Mouse (Mus musculus) right cerebral cortex, postnatal 10 days (tissue): Measurements from ENCODE around the gene Parp3.

ENCODE experiments used
- DNase-seq, 2 experiments: peaks; one replicate each; pipeline ENCODE4 v3.0.0; 2021; ENCODE audit warnings: low spot score in 2 of 2

Parp3 gene

GRCm38 (mm10) chr9:106457163-106457559, 19.6 kb downstream of the Parp3 start:
- no peak for DNase-seq

GRCm38 (mm10) chr9:106456325-106457162, 20.2 kb downstream of the Parp3 start:
- DNase-seq, result peak in 1 of 2 experiments; percentile 59

- DNase-seq, result peak; percentile 74 to 84
Measured at GRCm38 (mm10) chr9:106454888-106455681, 21.7 kb downstream of the Parp3 start.

- peak in 1 of 2 experiments; percentile 64 for DNase-seq
Measured at GRCm38 (mm10) chr9:106454071-106454761, 22.5 kb downstream of the Parp3 start.

- peak in 1 of 2 experiments; percentile 74 for DNase-seq
Measured at GRCm38 (mm10) chr9:106453271-106454070, 23.3 kb downstream of the Parp3 start, which contains the start of gene Pcbp4. Pcbp4 (plus strand) TSS chr9:106453291.

GRCm38 (mm10) chr9:106452821-106453220, 23.9 kb downstream of the Parp3 start:
- peak; percentile 72 to 76 for DNase-seq

- no peak for DNase-seq
Measured at GRCm38 (mm10) chr9:106452351-106452750, 24.4 kb downstream of the Parp3 start.

- DNase-seq, result no peak
Measured at GRCm38 (mm10) chr9:106451899-106452298, 24.9 kb downstream of the Parp3 start.

- DNase-seq, result no peak
Measured at GRCm38 (mm10) chr9:106451298-106451697, 25.5 kb downstream of the Parp3 start.

GRCm38 (mm10) chr9:106450661-106451060, 26.1 kb downstream of the Parp3 start:
- no peak for DNase-seq

- no peak for DNase-seq
Measured at GRCm38 (mm10) chr9:106449947-106450346, 26.8 kb downstream of the Parp3 start.

- peak; percentile 84 to 87 for DNase-seq
Measured at GRCm38 (mm10) chr9:106448498-106449031, 28.2 kb downstream of the Parp3 start.

- DNase-seq, result no peak
Measured at GRCm38 (mm10) chr9:106447951-106448350, 28.8 kb downstream of the Parp3 start.

GRCm38 (mm10) chr9:106447348-106447747, 29.4 kb downstream of the Parp3 start, which contains the start of the genes Abhd14b and Abhd14a:
Abhd14b (plus strand) TSS chr9:106447459.
Abhd14a (minus strand) TSS chr9:106447678.
- peak; percentile 93 to 94 for DNase-seq

- DNase-seq, result no peak
Measured at GRCm38 (mm10) chr9:106444836-106445235, 31.9 kb downstream of the Parp3 start.

GRCm38 (mm10) chr9:106442680-106443079, 34.1 kb downstream of the Parp3 start:
- DNase-seq, result no peak

GRCm38 (mm10) chr9:106436566-106436965, 40.2 kb downstream of the Parp3 start:
- peak in 1 of 2 experiments; percentile 23 for DNase-seq

GRCm38 (mm10) chr9:106433389-106433788, 43.4 kb downstream of the Parp3 start:
- DNase-seq, result peak in 1 of 2 experiments; percentile 32

GRCm38 (mm10) chr9:106430015-106430264, 46.8 kb downstream of the Parp3 start:
- no peak for DNase-seq

GRCm38 (mm10) chr9:106429221-106430014, 47.3 kb downstream of the Parp3 start, which contains the start of gene Rpl29:
Rpl29 (plus strand) TSS chr9:106429454.
- DNase-seq, result peak; percentile 96
